Mouse (Mus musculus) Patski (cell line): Measurements from ENCODE around the gene Pdzd2. TPM values are rescaled to one million over a fixed set of nuclear protein-coding genes. Genes with fewer than 3 reads are reported as not detected.
A peak's percentile ranks its signal among the peaks of the same experiment; 100 is the strongest.

Source experiments
- ATAC-seq: fragments of 100-300 bp; one replicate; pipeline ENCODE4 v1.8.0; 2021
- CTCF ChIA-PET: fragments of 350-600 bp; sonication (Branson Sonifier 250); formaldehyde crosslinking; loops from one replicate; lab custom pipeline; 2022; ENCODE audit warnings: inconsistent platforms; lab: Charles Lee
- POLR2A ChIA-PET: fragments of 350-600 bp; sonication (Branson Sonifier 250); formaldehyde crosslinking; loops from one replicate; lab custom pipeline; 2022; ENCODE audit warnings: antibody characterized with exemption, inconsistent platforms; lab: Charles Lee
- DNase-seq: peaks from one replicate; pipeline ENCODE4 v3.0.0-alpha.2; 2011; ENCODE audit warnings: low read depth, low spot score
- H3K27me3 ChIP-seq: fragments of 371-371 bp; one replicate; pipeline ENCODE4 v1.5.1; 2021
- CTCF ChIP-seq: fragments of 100-300 bp; IDR thresholded peaks from one replicate; pipeline ENCODE4 v1.5.1; 2021
- in situ Hi-C: fragments of 300-500 bp; cut with MboI; formaldehyde crosslinking; loops from 3 replicates; pipeline ENCODE4 v1.11.1; 2018; ENCODE audit warnings: low pct_unique_long_range_greater_than_20kb, mixed read lengths
- polyA plus RNA-seq: library from polyadenylated mRNA; unstranded; gene quantifications from one replicate; pipeline ENCODE4 v1.2.3, GENCODE M21; 2021

Gene Pdzd2
- polyA plus RNA-seq, result 0.10 TPM

- CTCF ChIA-PET, result no interaction called here
- POLR2A ChIA-PET, result interaction anchor here (0.6 kb wide), 1 partner anchor 348 kb away, joined by 3 read pairs; no protein-coding TSS in a partner anchor
- DNase-seq (peak; percentile 13), ATAC-seq (peak; percentile 89)
- in situ Hi-C loops, result no loop called here
- peaks cover 20% of the 10 kb centered on the region for H3K27me3 ChIP-seq
- TF ChIP-seq CTCF, result peak; percentile 52
Measured at GRCm38 (mm10) chr15:12739277-12740247, at the start of gene Pdzd2. Gene Pdzd2 (minus strand): TSS chr15:12739924.

DNA sequence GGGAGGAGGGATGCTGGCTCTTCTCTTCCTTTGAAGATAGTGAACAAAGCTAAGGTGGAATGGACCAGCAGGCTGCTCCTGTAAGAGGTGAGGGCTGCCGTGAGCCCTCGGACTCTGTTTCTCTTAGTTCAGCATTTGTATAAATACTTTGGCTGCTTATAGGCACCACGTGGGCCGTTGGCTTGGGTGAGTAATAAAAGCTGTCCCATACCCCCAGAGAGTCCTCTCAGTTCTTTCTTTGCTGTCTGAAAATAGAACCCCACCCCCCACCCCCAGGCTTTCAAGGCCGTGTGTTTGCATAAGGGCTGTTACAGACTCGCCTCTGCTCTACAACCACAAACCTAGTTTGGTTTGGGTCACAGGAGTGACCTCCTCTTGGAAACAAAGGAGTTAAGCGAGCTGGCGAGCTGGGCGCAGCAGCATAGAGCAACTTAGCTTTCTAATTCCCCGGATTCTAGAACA lies 49.7 kb upstream of the Pdzd2 start:
- ChIA-PET CTCF (interaction anchor here (1.4 kb wide), 1 partner anchor 203 kb away, joined by 3 read pairs; no protein-coding TSS in a partner anchor), POLR2A (no interaction called here)
- in situ Hi-C loops, result no loop called here
- H3K27me3 ChIP-seq, result peaks cover 18% of the 10 kb centered on the region
- DNase-seq (no peak), ATAC-seq (no peak)
- TF ChIP-seq CTCF, result no peak

- no peak for ATAC-seq
- POLR2A ChIA-PET, result no interaction called here
- H3K27me3 ChIP-seq, result peaks cover 21% of the 10 kb centered on the region
- peak; percentile 5 for TF ChIP-seq CTCF
- no peak for DNase-seq
- in situ Hi-C loops, result no loop called here
- CTCF ChIA-PET, result no interaction called here
Measured at GRCm38 (mm10) chr15:12788536-12788935, 48.8 kb upstream of the Pdzd2 start.

GRCm38 (mm10) chr15:12781729-12782326 lies 42.1 kb upstream of the Pdzd2 start:
- peaks cover 34% of the 10 kb centered on the region for H3K27me3 ChIP-seq
- no peak for ATAC-seq
- no peak for DNase-seq
- no peak for TF ChIP-seq CTCF
- in situ Hi-C loops, result no loop called here
- ChIA-PET CTCF (no interaction called here), POLR2A (interaction anchor here (0.6 kb wide), 1 partner anchor 980 kb away, joined by 3 read pairs; no protein-coding TSS in a partner anchor)

- DNase-seq (no peak), ATAC-seq (no peak)
- in situ Hi-C loops, result no loop called here
- ChIA-PET CTCF (no interaction called here), POLR2A (interaction anchor here (0.6 kb wide), 1 partner anchor 980 kb away, joined by 3 read pairs; no protein-coding TSS in a partner anchor)
- H3K27me3 ChIP-seq, result peaks cover 34% of the 10 kb centered on the region
- TF ChIP-seq CTCF, result no peak
Measured at GRCm38 (mm10) chr15:12781296-12781695, 41.6 kb upstream of the Pdzd2 start.

GRCm38 (mm10) chr15:12774149-12774753 lies 34.5 kb upstream of the Pdzd2 start:
- ATAC-seq (no peak), DNase-seq (no peak)
- in situ Hi-C loops, result no loop called here
- POLR2A ChIA-PET, result no interaction called here
- no peak for TF ChIP-seq CTCF
- CTCF ChIA-PET, result no interaction called here
- peaks cover 32% of the 10 kb centered on the region for H3K27me3 ChIP-seq

- no peak for TF ChIP-seq CTCF
- CTCF ChIA-PET, result interaction anchor here (0.7 to 1.4 kb wide), 2 partner anchors 11 to 33 kb away, joined by 3 to 5 read pairs; no protein-coding TSS in a partner anchor
- in situ Hi-C loops, result no loop called here
- DNase-seq (no peak), ATAC-seq (no peak)
- H3K27me3 ChIP-seq, result peaks cover 25% of the 10 kb centered on the region
- POLR2A ChIA-PET, result no interaction called here
Measured at GRCm38 (mm10) chr15:12770958-12771357, 31.2 kb upstream of the Pdzd2 start.

DNA sequence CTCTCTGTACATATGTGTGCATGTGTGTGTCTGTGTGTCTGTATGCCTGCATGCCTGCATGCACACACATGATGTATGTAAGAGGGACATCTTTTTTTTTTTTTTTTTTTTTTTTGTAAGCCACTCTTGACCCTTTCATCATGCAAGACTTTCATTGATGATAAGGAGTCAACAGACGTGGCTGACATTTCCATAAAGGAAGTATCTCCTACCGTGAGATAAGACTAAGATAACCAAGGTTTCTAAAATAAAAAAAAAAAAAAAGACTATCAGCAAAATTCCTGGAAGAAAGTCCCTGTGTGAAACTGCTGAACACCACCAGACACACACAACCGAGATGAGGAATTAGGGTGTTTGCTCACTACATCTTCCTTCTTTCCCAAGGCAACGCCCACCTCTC lies 27.1 kb upstream of the Pdzd2 start:
- peaks cover 35% of the 10 kb centered on the region for H3K27me3 ChIP-seq
- DNase-seq (no peak), ATAC-seq (no peak)
- in situ Hi-C loops, result no loop called here
- ChIA-PET CTCF (no interaction called here), POLR2A (no interaction called here)
- no peak for TF ChIP-seq CTCF

- ATAC-seq (no peak), DNase-seq (no peak)
- ChIA-PET POLR2A (interaction anchor here (0.6 kb wide), 1 partner anchor 174 kb away, joined by 3 read pairs; no protein-coding TSS in a partner anchor), CTCF (no interaction called here)
- in situ Hi-C loops, result no loop called here
- H3K27me3 ChIP-seq, result peaks cover 27% of the 10 kb centered on the region
- TF ChIP-seq CTCF, result no peak
Measured at GRCm38 (mm10) chr15:12763147-12763546, 23.4 kb upstream of the Pdzd2 start.

GRCm38 (mm10) chr15:12762258-12762913 lies 22.7 kb upstream of the Pdzd2 start:
- ATAC-seq (no peak), DNase-seq (no peak)
- TF ChIP-seq CTCF, result no peak
- ChIA-PET CTCF (no interaction called here), POLR2A (no interaction called here)
- in situ Hi-C loops, result no loop called here
- H3K27me3 ChIP-seq, result peaks cover 27% of the 10 kb centered on the region
